Mouse (Mus musculus) left cerebral cortex, postnatal 36 days (tissue): ENCODE data around the gene Arhgap45. TPM values are rescaled to one million over a fixed set of nuclear protein-coding genes. Genes with fewer than 3 reads are reported as not detected.

Experiments used
- DNase-seq, 2 experiments: peaks; one replicate each; pipeline ENCODE4 v3.0.0; 2021 to 2022; ENCODE audit warnings: low spot score in 2 of 2, mixed read lengths in 1 of 2
- intact Hi-C: fragments of 180-260 bp; cut with DNase I; formaldehyde crosslinking; loops from one replicate; pipeline ENCODE4 v1.15.1; 2025
- total RNA-seq, 2 experiments: library from RNA; stranded (reverse); gene quantifications; 2 replicates each; pipeline ENCODE4 v1.2.3; 2021

Arhgap45 gene
- total RNA-seq, 2 experiments from 2014 or later: 3.3 to 5.3 TPM

GRCm38 (mm10) chr10:79985334-79986231 lies 30.9 kb upstream of the Arhgap45 start:
- DNase-seq: peak; percentile 74 to 75
- intact Hi-C loops: loop anchor here (2.0 kb wide), 2 partner anchors 53 to 129 kb away; partner anchors contain the start of genes Polr2e and Stk11

- DNase-seq: no peak
- intact Hi-C loops: no loop called here
Observed at GRCm38 (mm10) chr10:79986232-79986878, 30.1 kb upstream of the Arhgap45 start.

- intact Hi-C loops: no loop called here
- DNase-seq: peak; percentile 74 to 75
Observed at GRCm38 (mm10) chr10:79986963-79987362, 29.5 kb upstream of the Arhgap45 start.

GRCm38 (mm10) chr10:79987771-79988505 lies 28.5 kb upstream of the Arhgap45 start:
- intact Hi-C loops: no loop called here
- DNase-seq: no peak

GRCm38 (mm10) chr10:79988506-79989271 lies 27.8 kb upstream of the Arhgap45 start, which contains the start of gene Cnn2:
TSS of gene Cnn2 (plus strand) at chr10:79988584.
- DNase-seq: no peak
- intact Hi-C loops: no loop called here

GRCm38 (mm10) chr10:79989272-79989786 lies 27.1 kb upstream of the Arhgap45 start:
- DNase-seq: no peak
- intact Hi-C loops: no loop called here

GRCm38 (mm10) chr10:79989870-79990269 lies 26.6 kb upstream of the Arhgap45 start:
- intact Hi-C loops: no loop called here
- DNase-seq: no peak

GRCm38 (mm10) chr10:79991099-79991498 lies 25.4 kb upstream of the Arhgap45 start:
- no peak for DNase-seq
- intact Hi-C loops: no loop called here

- intact Hi-C loops: no loop called here
- DNase-seq: no peak
Observed at GRCm38 (mm10) chr10:79991548-79991947, 24.9 kb upstream of the Arhgap45 start.

- intact Hi-C loops: no loop called here
- DNase-seq: no peak
Observed at GRCm38 (mm10) chr10:79994397-79995115, 21.9 kb upstream of the Arhgap45 start.

- DNase-seq: no peak
- intact Hi-C loops: loop anchor here (2.0 kb wide), 1 partner anchor 43 kb away; the partner anchor contains the start of gene Polr2e
Observed at GRCm38 (mm10) chr10:79995636-79996035, 20.8 kb upstream of the Arhgap45 start.

- intact Hi-C loops: loop anchor here (2.0 kb wide), 1 partner anchor 42 kb away; the partner anchor contains the start of gene Polr2e
- peak; percentile 92 to 93 for DNase-seq
Observed at GRCm38 (mm10) chr10:79996272-79997033, 20.0 kb upstream of the Arhgap45 start, which contains the start of gene Abca7. TSS of gene Abca7 (plus strand) at chr10:79996494.

GRCm38 (mm10) chr10:79997034-79997760 lies 19.3 kb upstream of the Arhgap45 start:
- intact Hi-C loops: loop anchor here (2.0 kb wide), 1 partner anchor 42 kb away; the partner anchor contains the start of gene Polr2e
- peak; percentile 64 to 70 for DNase-seq

GRCm38 (mm10) chr10:79997819-79998218 lies 18.6 kb upstream of the Arhgap45 start:
- intact Hi-C loops: loop anchor here (2.0 kb wide), 1 partner anchor 41 kb away; the partner anchor contains the start of gene Polr2e
- DNase-seq: no peak

- intact Hi-C loops: no loop called here
- no peak for DNase-seq
Observed at GRCm38 (mm10) chr10:80001945-80002344, 14.5 kb upstream of the Arhgap45 start.

- intact Hi-C loops: no loop called here
- no peak for DNase-seq
Observed at GRCm38 (mm10) chr10:80002829-80003228, 13.6 kb upstream of the Arhgap45 start.
